Mouse (Mus musculus) intestine, postnatal 0 days (tissue): ENCODE measurements around the gene Elp4. TPM values are rescaled to one million over a fixed set of nuclear protein-coding genes. Genes with fewer than 3 reads are reported as not detected.

Source experiments
- ATAC-seq: fragments of 200-750 bp; cut with Nextera tagmentation; 2 replicates; pipeline ENCODE4 v1.8.0; 2017; ENCODE audit warnings: mild to moderate bottlenecking, moderate TSS enrichment, moderate library complexity
- H3K27ac ChIP-seq: fragments of 300-500 bp; sonication (generic); 2 replicates; pipeline ENCODE4 v1.5.1; 2014; ENCODE audit warnings: mild to moderate bottlenecking, low read depth, low read length, moderate library complexity
- H3K27me3 ChIP-seq: fragments of 300-500 bp; sonication (generic); replicated peaks from 2 replicates; pipeline ENCODE4 v1.6.1; 2014; ENCODE audit warnings: low read length, mixed read lengths; ENCODE audit not compliant: control insufficient read depth, insufficient read depth
- H3K36me3 ChIP-seq: fragments of 300-500 bp; sonication (generic); 2 replicates; pipeline ENCODE4 v1.6.1; 2014; ENCODE audit warnings: mild to moderate bottlenecking, moderate library complexity; ENCODE audit not compliant: control insufficient read depth, insufficient read depth
- H3K4me1 ChIP-seq: fragments of 300-500 bp; sonication (generic); replicated peaks from 2 replicates; pipeline ENCODE4 v1.6.1; 2014; ENCODE audit warnings: antibody characterized with exemption, low read length, mixed read lengths; ENCODE audit not compliant: control insufficient read depth, insufficient read depth
- H3K4me2 ChIP-seq: fragments of 300-500 bp; sonication (generic); replicated peaks from 2 replicates; pipeline ENCODE4 v1.6.1; 2014; ENCODE audit warnings: low read depth, mild to moderate bottlenecking, moderate library complexity
- H3K4me3 ChIP-seq: fragments of 300-500 bp; sonication (generic); 2 replicates; pipeline ENCODE4 v1.5.1; 2014; ENCODE audit warnings: low read depth, low read length
- H3K9ac ChIP-seq: fragments of 300-500 bp; sonication (generic); 2 replicates; pipeline ENCODE4 v1.6.1; 2014; ENCODE audit warnings: mild to moderate bottlenecking, low read depth, low read length
- H3K9me3 ChIP-seq: fragments of 300-500 bp; sonication (generic); 2 replicates; pipeline ENCODE4 v1.6.1; 2016; ENCODE audit warnings: mixed run types; ENCODE audit not compliant: control insufficient read depth
- CTCF ChIP-seq: sonication (generic); IDR thresholded peaks from 2 replicates; pipeline ENCODE4 v1.5.1; 2016; ENCODE audit warnings: low read depth, mild to moderate bottlenecking, control low read depth, antibody characterized with exemption, moderate library complexity
- WGBS: fragments of 180-500 bp; shearing (Covaris S2); extraction: QIAGEN DNeasy Blood & Tissue Kit; methylation state at CpG from one replicate; pipeline ENCODE4 v1.1.7; 2014; 5-methylcytosine and 5-hydroxymethylcytosine counted together
- polyA plus RNA-seq: library from polyadenylated mRNA; unstranded; fragments of >200 nt; fragmentation: Nextera tagmentation; extraction: Ambion mirVana; gene quantifications from 2 replicates; pipeline ENCODE4 v1.2.1, GENCODE M21; 2015

Elp4 gene
- polyA plus RNA-seq, 1 experiment from 2014 or later = 11.2 TPM

- Histone ChIP-seq H3K4me3 (peak overlapping the region; percentile 16), H3K9ac (no peak overlapping the region), H3K9me3 (no peaks in the 10 kb centered on the region), H3K36me3 (no peaks in the 10 kb centered on the region), H3K4me1 (no peaks in the 10 kb centered on the region), H3K4me2 (peak overlapping the region; percentile 35), H3K27ac (no peak overlapping the region), H3K27me3 (peaks cover 97% of the 10 kb centered on the region)
- no peak for ATAC-seq
- TF ChIP-seq CTCF = no peak
- 2% methylated on average over 17 of the region's 17 CpGs for WGBS
Observed at GRCm38 (mm10) chr2:105688011-105688410, 216.4 kb downstream of the Elp4 start.

DNA sequence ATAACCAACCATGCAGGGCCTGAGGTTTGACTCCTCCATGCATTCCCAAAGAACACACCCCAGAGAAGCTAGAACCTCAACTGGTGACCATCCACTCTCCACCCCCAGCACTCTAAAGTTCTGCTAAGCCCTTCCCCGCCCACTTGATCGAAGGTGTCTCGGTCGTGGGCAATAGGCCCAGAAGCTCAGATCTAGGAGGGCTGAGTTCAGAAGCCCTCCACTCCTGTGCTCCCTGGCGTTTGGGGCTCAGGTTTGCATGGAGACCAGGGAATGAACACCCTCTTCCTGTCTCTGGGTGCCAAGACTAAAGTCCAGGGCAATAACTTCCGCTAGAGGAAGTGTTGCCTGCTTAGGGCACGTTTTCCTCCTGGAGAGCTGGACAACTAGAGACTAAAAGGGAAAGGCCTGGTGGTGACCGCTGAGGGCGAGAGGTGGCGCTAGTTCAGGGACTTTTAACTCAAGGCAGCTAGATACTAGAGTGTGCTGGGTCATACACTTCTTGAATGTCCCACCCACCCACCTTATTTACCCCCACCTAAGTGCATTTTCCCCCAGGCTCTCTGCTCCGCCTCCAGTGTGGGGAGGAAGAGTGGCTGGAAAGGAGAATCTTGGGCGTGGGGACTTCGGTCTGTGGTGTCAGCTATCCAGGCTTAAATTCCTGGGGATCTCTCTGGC, 216.9 kb downstream of the Elp4 start:
- peak; percentile 70 for ATAC-seq
- Histone ChIP-seq H3K9ac (no peak overlapping the region), H3K4me3 (peak overlapping the region; percentile 16), H3K4me1 (no peaks in the 10 kb centered on the region), H3K9me3 (no peaks in the 10 kb centered on the region), H3K27ac (no peak overlapping the region), H3K4me2 (peak overlapping the region; percentile 35), H3K36me3 (no peaks in the 10 kb centered on the region), H3K27me3 (peaks cover 97% of the 10 kb centered on the region)
- TF ChIP-seq CTCF = peak; percentile 60
- WGBS = 2% methylated on average over 13 of the region's 13 CpGs

DNA sequence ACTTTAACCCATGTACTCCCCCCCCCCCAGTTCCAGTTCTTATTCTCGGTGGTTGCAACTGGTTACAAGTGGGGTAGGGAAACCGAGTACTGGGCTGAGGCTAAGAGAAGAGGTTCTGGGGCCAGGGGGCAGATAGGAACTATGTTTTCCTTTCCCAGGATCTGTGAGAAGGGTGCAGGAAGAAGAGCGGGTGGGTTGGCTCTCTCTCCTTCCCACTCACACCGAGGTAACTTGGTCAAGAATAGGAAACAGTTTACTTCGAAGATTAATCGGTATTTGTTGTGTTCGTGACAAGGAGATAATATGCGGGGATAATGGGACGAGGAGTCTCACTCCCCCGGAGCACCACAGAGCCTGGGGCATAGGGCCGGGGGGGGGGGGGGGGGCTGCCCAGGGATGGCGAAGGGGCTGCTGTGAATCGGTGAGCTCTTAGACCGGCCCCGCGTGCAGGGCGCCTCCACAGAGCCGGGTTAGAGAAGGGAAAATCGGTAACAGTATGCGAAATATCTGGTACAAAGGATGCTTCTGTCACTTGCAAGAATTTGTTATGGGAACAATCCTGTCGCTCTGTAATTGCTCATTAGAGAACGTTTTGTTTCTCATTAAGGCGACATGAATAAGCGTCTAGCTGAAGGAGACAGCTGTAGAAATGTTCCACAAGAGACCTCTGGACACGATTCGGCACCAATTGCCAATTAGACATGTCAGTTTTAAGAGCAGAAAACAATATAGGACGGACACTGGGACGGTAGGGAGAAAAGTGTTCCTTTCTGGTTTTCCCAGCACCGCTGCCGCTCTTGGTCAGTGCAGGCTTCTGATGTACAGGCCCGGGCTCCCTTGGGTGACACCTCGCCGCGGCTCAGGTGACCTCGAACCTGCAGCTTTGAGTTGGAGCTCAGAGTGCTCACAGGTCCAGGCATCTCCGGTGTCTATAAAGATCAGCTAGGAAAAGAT, 217.7 kb downstream of the Elp4 start:
- no peak; the same call in 1 of the 2 replicates for ATAC-seq
- no peak for TF ChIP-seq CTCF
- no peaks in the 10 kb centered on the region for H3K4me1 ChIP-seq
- 4% methylated on average over 36 of the region's 36 CpGs for WGBS
- H3K9me3 ChIP-seq = no peaks in the 10 kb centered on the region
- H3K27ac ChIP-seq = no peak overlapping the region
- no peak overlapping the region for H3K4me3 ChIP-seq
- no peak overlapping the region for H3K9ac ChIP-seq
- no peaks in the 10 kb centered on the region for H3K36me3 ChIP-seq
- peaks cover 97% of the 10 kb centered on the region for H3K27me3 ChIP-seq
- no peak overlapping the region for H3K4me2 ChIP-seq

GRCm38 (mm10) chr2:105685651-105686050, 218.7 kb downstream of the Elp4 start:
- Histone ChIP-seq H3K36me3 (no peaks in the 10 kb centered on the region), H3K9me3 (no peaks in the 10 kb centered on the region), H3K4me3 (no peak overlapping the region), H3K9ac (no peak overlapping the region), H3K4me2 (no peak overlapping the region), H3K27me3 (peaks cover 97% of the 10 kb centered on the region), H3K4me1 (no peaks in the 10 kb centered on the region), H3K27ac (no peak overlapping the region)
- no peak for TF ChIP-seq CTCF
- no peak for ATAC-seq
- WGBS = 9% methylated on average over 11 of the region's 11 CpGs

DNA sequence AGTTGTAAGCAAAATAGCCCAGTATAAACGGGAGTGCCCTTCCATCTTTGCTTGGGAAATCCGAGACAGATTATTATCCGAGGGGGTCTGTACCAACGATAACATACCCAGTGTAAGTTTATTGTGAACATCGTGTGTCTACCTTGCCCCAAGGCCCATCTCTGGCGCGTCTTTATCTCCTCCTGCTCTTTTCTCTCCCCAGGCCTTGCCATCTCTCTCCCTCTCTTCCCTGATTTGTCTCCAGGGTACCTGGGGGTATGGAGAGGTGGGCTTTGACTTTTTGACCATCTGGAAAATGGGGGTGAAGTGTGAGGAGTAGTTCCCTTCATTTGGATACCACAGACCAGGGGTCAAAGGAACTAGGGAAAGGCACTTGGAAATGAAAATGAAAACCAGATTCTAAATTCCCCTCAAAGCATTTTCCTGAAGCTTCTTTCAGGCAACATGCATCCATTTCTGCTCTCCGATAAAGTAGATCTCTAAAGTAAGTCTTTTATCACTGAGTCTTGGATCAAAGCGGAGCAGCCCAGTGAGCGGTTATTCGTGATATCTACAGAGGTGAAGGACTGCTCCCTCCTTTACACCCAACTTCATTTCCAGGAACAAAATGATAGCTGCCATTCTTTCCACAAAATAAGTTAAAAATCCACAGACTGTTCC, 219.2 kb downstream of the Elp4 start:
- no peak for TF ChIP-seq CTCF

More for the DNA sequence above, 219.2 kb downstream of the Elp4 start:
- H3K4me3 ChIP-seq = no peak overlapping the region
- 7% methylated on average over 11 of the region's 11 CpGs for WGBS
- H3K36me3 ChIP-seq = no peaks in the 10 kb centered on the region
- H3K4me1 ChIP-seq = no peaks in the 10 kb centered on the region
- H3K9me3 ChIP-seq = no peaks in the 10 kb centered on the region
- no peak overlapping the region for H3K27ac ChIP-seq
- ATAC-seq = no peak
- peaks cover 97% of the 10 kb centered on the region for H3K27me3 ChIP-seq
- H3K4me2 ChIP-seq = no peak overlapping the region
- H3K9ac ChIP-seq = no peak overlapping the region
